Mouse (Mus musculus): ENCODE data around the gene Trpm4.
A peak's percentile ranks its signal among the peaks of the same experiment; 100 is the strongest.
"Not testable (repeated sequence)": the region's sequence is repeated elsewhere in the genome, so short reads cannot be mapped to it uniquely, and the experiment has no call there.

Gene Trpm4

GRCm38 (mm10) chr7:45333431-45333982 is at the start of gene Trpm4:
Gene Trpm4 (minus strand): TSS chr7:45333780.
- DNase-seq (ENCODE audit: low spot score) = peak; percentile 79

GRCm38 (mm10) chr7:45376057-45376456 is 42.5 kb upstream of the Trpm4 start:
- DNase-seq (ENCODE audit: low spot score) = no peak

- no peak for DNase-seq (ENCODE audit: low spot score)
Observed at GRCm38 (mm10) chr7:45374620-45375019, 41.0 kb upstream of the Trpm4 start.

GRCm38 (mm10) chr7:45372371-45372770 is 38.8 kb upstream of the Trpm4 start:
- no peak for DNase-seq (ENCODE audit: low spot score)

GRCm38 (mm10) chr7:45370475-45371311 is 37.1 kb upstream of the Trpm4 start, which contains the start of gene Lin7b:
Gene Lin7b (minus strand): TSS chr7:45370583.
- peak; percentile 63 for DNase-seq (ENCODE audit: low spot score)

- DNase-seq (ENCODE audit: low spot score) = no peak
Observed at GRCm38 (mm10) chr7:45369836-45370474, 36.4 kb upstream of the Trpm4 start.

- DNase-seq (ENCODE audit: low spot score) = no peak
Observed at GRCm38 (mm10) chr7:45369022-45369745, 35.6 kb upstream of the Trpm4 start.

GRCm38 (mm10) chr7:45368178-45368577 is 34.6 kb upstream of the Trpm4 start:
- no peak for DNase-seq (ENCODE audit: low spot score)

GRCm38 (mm10) chr7:45367020-45367880 is 33.7 kb upstream of the Trpm4 start:
- peak; percentile 94 for DNase-seq (ENCODE audit: low spot score)

GRCm38 (mm10) chr7:45366652-45367019 is 33.1 kb upstream of the Trpm4 start, which contains the start of gene Ppfia3:
Gene Ppfia3 (minus strand): TSS chr7:45367019.
- DNase-seq (ENCODE audit: low spot score) = no peak

- no peak for DNase-seq (ENCODE audit: low spot score)
Observed at GRCm38 (mm10) chr7:45365742-45366651, 32.4 kb upstream of the Trpm4 start.

- DNase-seq (ENCODE audit: low spot score) = no peak
Observed at GRCm38 (mm10) chr7:45363983-45364382, 30.4 kb upstream of the Trpm4 start.

- DNase-seq (ENCODE audit: low spot score) = no peak
Observed at GRCm38 (mm10) chr7:45362801-45363200, 29.2 kb upstream of the Trpm4 start.

GRCm38 (mm10) chr7:45361243-45361804 is 27.7 kb upstream of the Trpm4 start:
- DNase-seq (ENCODE audit: low spot score) = no peak

GRCm38 (mm10) chr7:45360404-45361125 is 27.0 kb upstream of the Trpm4 start:
- DNase-seq (ENCODE audit: low spot score) = no peak

GRCm38 (mm10) chr7:45359081-45359480 is 25.5 kb upstream of the Trpm4 start:
- DNase-seq (ENCODE audit: low spot score) = not testable (repeated sequence)

- DNase-seq (ENCODE audit: low spot score) = no peak
Observed at GRCm38 (mm10) chr7:45356087-45356486, 22.5 kb upstream of the Trpm4 start.

GRCm38 (mm10) chr7:45355318-45356020 is 21.9 kb upstream of the Trpm4 start:
- no peak for DNase-seq (ENCODE audit: low spot score)

GRCm38 (mm10) chr7:45353041-45353440 is 19.5 kb upstream of the Trpm4 start:
- no peak for DNase-seq (ENCODE audit: low spot score)

All from urinary bladder, postnatal 10 days (tissue).